In genomic region chr16:77444006-77444405, GRCm38 (mm10) we compare ENCODE assay signal across 8 mouse cellular contexts.
DNase-seq lines count a peak whose midpoint lies in the region; ATAC-seq and TF ChIP-seq lines count a peak whose summit lies in the region.

No protein-coding gene starts in this region.

- TF ChIP-seq CTCF in lung, adult 2 months (IDR thresholded peaks at IDR 0.05; ENCODE audit: insufficient read depth, low read length): peak; percentile 4; the same call in 1 of the 2 replicates

- peak; percentile 8 for DNase-seq in thymus, postnatal 25 days
- no peak for DNase-seq in thymus, adult 18-20 months
- DNase-seq in c-Kit-negative CD71-positive TER-119-positive erythroid progenitor cells, embryonic 14.5 days (ENCODE audit: low read depth, low spot score): peak; percentile 1
- peak; percentile 25 for DNase-seq in induced T-regulatory cell, adult 2 months (ENCODE audit: low read depth)
- DNase-seq in lung, adult 2 months: no peak
- DNase-seq in retina, postnatal 7 days (ENCODE audit: low read depth, low spot score): peak; percentile 47
- no peak for DNase-seq in right cerebral cortex, postnatal 10 days (ENCODE audit: low spot score in 2 of 2)

- no peak overlapping the region for H3K4me3 ChIP-seq in forebrain, embryonic 12.5 days (replicated peaks)
- no peak overlapping the region for H3K4me3 ChIP-seq in lung, adult 2 months (replicated peaks; ENCODE audit: extremely low read depth, low read depth, low read length)

- H3K9me3 ChIP-seq in forebrain, embryonic 12.5 days: no peaks in the 10 kb centered on the region

- H3K9ac ChIP-seq in forebrain, embryonic 12.5 days: no peak overlapping the region

- peak; percentile 83 for ATAC-seq in forebrain, embryonic 12.5 days (ENCODE audit: low FRiP score)

- no peak for TF ChIP-seq POLR2A in lung, adult 2 months (IDR thresholded peaks at IDR 0.05; ENCODE audit: borderline replicate concordance, extremely low read depth, low read depth, low read length)

- no peaks in the 10 kb centered on the region for H3K27me3 ChIP-seq in forebrain, embryonic 12.5 days

- no peak overlapping the region for H3K4me2 ChIP-seq in forebrain, embryonic 12.5 days

- H3K36me3 ChIP-seq in forebrain, embryonic 12.5 days (replicated peaks): no peaks in the 10 kb centered on the region

- peaks cover 27% of the 10 kb centered on the region for H3K4me1 ChIP-seq in forebrain, embryonic 12.5 days
- no peaks in the 10 kb centered on the region; the same call in 1 of the 2 replicates for H3K4me1 ChIP-seq in lung, adult 2 months (ENCODE audit: control insufficient read depth, insufficient read depth, low read length)

- no peak overlapping the region for H3K27ac ChIP-seq in forebrain, embryonic 12.5 days

- 33% methylated on average over 4 of the region's 4 CpGs for WGBS in forebrain, embryonic 12.5 days
- WGBS in lung, adult 2 months: 23% methylated on average over 4 of the region's 4 CpGs

Comparison
In these comparisons a context has a peak if more than half of its experiments do, and no peak if none do; other contexts are left out.
1. DNase-seq: peak in thymus, postnatal 25 days (single experiment), c-Kit-negative CD71-positive TER-119-positive erythroid progenitor cells, embryonic 14.5 days (single experiment), induced T-regulatory cell, adult 2 months (single experiment) and retina, postnatal 7 days (single experiment); none in thymus, adult 18-20 months (0 of 2), lung, adult 2 months (single experiment) and right cerebral cortex, postnatal 10 days (0 of 2).